Mouse (Mus musculus) embryo, embryonic 11 days (tissue): Measurements from ENCODE around the gene Edn3.

Source experiments
- DNase-seq: peaks from one replicate; pipeline ENCODE4 v3.0.0-alpha.2; 2015

Edn3 gene

GRCm38 (mm10) chr2:174797495-174798068, 37.2 kb downstream of the Edn3 start:
- DNase-seq, result no peak

DNA sequence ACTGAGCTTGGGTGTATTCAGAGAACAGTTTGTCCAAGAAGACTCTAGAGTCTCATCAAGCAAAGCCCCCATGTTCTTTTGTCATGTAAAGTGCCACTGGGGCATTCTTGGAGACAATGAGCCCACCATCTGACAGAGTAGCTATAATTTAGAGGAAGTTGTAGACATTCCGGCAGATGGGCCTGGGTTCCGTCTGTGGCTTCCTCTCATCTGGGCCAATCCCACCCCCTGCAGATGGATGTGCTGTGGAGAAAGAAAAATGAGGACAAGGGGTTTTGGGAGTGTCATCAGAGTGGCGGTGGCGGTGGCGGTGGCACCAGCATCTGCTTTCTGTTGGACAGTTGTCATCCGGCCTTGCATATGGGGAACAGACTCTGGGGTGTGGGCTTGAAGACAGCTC, 42.0 kb downstream of the Edn3 start:
- no peak for DNase-seq

DNA sequence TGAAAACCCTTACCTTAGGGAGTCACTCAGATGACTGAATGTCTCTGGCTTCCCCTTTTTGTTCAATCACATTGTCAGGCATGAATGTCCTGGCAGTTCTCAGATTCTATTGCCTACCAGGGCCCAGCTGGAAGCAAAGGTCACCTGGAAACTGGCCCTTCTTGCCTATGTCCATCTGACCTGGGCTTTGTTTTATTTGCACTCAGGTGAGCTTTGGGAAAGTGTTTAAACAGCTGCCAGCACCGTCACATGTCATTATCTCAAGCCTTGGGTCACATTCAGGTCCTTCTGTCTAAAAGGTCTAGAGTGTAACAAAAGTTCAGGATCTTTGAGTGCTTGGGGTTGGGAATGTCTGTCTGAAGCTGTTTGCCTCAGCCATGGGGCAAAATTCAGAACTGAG, 43.2 kb downstream of the Edn3 start:
- DNase-seq, result no peak

DNA sequence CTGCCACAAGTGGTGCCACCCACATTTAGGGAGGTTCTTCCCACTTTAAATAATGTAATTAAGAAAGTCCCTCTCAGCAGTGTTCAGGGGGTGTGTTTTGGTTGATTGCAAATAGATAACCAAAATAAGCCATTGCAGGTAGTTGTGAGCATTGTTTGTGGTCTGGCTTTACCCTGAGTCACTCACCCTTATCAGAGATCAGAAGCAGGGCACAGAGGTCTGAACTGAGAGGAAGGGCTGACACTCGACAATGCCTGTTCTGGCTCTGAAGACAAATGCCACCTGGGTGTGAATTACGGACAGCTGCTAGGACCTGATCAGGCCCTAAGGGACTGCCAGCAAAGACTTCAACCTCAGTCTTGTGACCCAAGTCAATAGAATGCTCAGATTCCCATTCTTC, 47.5 kb downstream of the Edn3 start:
- no peak for DNase-seq

- peak; percentile 72 for DNase-seq
Observed at GRCm38 (mm10) chr2:174809296-174809695, 48.9 kb downstream of the Edn3 start.

GRCm38 (mm10) chr2:174813306-174813705, 52.9 kb downstream of the Edn3 start:
- DNase-seq, result no peak

DNA sequence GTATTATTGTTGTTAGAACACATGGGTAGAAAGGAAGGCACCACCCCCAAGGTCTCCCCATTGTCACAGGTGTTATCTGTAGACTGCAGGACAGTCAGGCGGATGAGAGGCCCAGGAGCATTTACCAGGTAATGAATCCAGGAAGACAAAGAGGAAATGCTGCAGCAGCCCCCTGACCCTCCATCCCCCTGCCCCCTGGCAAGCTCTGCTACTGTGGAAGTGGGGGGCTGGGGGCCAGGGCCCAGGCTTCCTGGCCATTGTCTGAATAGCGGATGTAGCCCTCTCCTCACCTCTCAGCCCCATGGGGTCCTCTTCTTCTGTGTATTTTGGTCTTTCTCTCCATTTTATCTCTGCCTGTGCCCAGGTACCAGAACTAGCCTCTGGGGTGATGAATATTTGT, 55.7 kb downstream of the Edn3 start:
- DNase-seq, result no peak

DNA sequence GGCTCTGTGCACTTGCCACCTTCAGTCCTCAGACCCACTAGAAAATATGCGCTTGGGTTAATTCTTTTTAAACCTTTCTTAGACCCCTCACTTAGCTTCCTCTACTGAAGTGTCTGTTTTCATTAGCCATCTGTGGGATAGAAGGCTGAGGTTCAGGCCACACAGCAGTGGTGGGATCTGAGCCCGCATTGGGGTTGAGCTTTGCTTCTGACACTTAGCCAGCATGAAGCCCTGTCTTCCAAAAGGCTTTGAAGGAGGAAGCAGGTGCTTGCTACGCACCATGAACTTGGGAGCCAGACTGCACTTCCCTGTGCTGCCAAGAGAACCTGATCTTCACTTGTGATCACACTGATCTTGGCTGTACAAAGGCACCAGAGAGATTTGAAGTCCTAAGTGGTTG, 59.9 kb downstream of the Edn3 start:
- DNase-seq, result no peak

DNA sequence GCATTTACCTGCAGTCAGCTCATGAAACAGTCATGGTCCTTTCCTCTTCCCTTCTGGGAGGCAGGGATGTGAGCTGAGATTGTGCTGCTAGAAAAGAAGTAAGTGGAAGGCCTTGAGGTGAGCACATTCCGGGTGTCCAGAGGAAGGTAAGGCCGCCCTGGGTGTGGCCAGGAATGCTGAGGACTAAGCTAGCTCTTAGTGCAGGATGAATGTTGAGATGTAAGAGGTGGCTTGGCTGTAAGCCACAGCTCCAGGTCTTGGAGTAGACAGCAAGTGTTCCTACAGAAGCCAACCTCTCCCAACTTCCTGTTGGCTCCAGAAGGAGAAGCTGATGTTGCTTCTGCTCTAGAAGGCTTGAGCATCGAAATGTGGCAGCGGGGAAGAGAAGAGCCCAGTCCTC, 67.4 kb downstream of the Edn3 start:
- DNase-seq, result no peak

- DNase-seq, result peak; percentile 27
Observed at GRCm38 (mm10) chr2:174833608-174834007, 73.2 kb downstream of the Edn3 start.
